Mouse (Mus musculus) lung, adult 2 months (tissue): ENCODE measurements around the gene Cyp2t4.

Experiments
- CTCF ChIP-seq: fragments of 200-500 bp; IDR thresholded peaks from 2 replicates; pipeline ENCODE4 v1.5.1; 2011; ENCODE audit warnings: mild to moderate bottlenecking, low read length, control low read depth; ENCODE audit not compliant: insufficient read depth
- POLR2A ChIP-seq: fragments of 200-500 bp; IDR thresholded peaks from 2 replicates; pipeline ENCODE4 v1.6.1; 2011; ENCODE audit warnings: low read depth, mild to moderate bottlenecking, control low read depth, low read length, borderline replicate concordance; ENCODE audit errors: extremely low read depth

DNA sequence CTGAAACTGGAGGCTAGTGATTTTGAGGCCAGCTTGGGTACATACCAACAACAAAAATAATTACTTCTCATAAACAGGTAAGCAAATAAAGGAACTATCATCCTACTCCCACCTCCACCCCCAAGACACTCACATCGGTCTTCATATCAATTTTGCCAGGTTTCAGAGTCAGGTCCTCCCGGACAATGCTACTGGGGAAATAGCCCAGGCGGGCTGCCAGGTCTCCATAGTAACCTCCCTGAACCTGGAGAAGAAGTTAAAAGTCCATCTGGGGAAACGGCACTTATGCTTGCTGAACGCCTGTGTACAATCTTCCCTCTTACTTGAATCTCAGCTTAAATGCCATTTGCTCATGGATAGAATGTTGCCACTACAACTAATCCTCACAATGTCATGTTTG lies 26.5 kb downstream of the Cyp2t4 start:
- TF ChIP-seq CTCF (no peak), POLR2A (no peak)
